Mouse (Mus musculus): ENCODE data around the gene Maml3. TPM values are rescaled to one million over a fixed set of nuclear protein-coding genes. Genes with fewer than 3 reads are reported as not detected.
A peak's percentile ranks its signal among the peaks of the same experiment; 100 is the strongest.

Gene Maml3
- polyA plus RNA-seq, 1 experiment from 2014 or later, result 6.5 TPM

DNA sequence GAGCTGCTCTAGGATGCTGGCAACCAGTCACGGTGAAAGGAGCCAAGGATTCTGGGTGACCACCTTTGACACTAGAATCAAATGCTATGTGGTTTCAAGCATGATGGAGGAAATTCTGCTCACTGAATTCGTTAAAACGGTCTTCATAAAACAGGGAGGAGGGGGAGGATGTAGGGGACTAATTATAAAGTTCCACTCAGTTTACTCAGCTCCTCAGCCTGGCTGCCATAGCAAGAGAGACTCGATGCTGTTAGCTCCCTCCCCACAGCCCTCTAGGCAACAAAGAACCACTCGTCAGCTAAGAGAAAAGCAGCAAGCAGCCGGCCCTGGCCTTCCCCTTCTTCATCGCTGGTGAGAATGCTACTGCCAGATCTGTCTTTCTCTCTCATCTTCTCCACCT, 295.1 kb downstream of the Maml3 start:
- Histone ChIP-seq H3K27ac (ENCODE audit: low read depth) (no peak overlapping the region), H3K9me3 (ENCODE audit: control insufficient read depth, low read length) (no peaks in the 10 kb centered on the region), H3K9ac (ENCODE audit: low read length) (no peak overlapping the region), H3K27me3 (replicated peaks; ENCODE audit: control insufficient read depth, insufficient read depth, low read length) (no peaks in the 10 kb centered on the region), H3K4me3 (ENCODE audit: low read depth, low read length) (no peak overlapping the region), H3K36me3 (ENCODE audit: control insufficient read depth, insufficient read depth, low read length) (no peaks in the 10 kb centered on the region), H3K4me1 (replicated peaks; ENCODE audit: control insufficient read depth, insufficient read depth, low read length) (no peaks in the 10 kb centered on the region), H3K4me2 (ENCODE audit: low read length) (no peak overlapping the region)
- WGBS, result 67% methylated on average over 7 of the region's 7 CpGs
- ATAC-seq (replicated peaks; ENCODE audit: low FRiP score, low TSS enrichment, low read depth) (no peak), DNase-seq (ENCODE audit: low spot score) (no peak)

DNA sequence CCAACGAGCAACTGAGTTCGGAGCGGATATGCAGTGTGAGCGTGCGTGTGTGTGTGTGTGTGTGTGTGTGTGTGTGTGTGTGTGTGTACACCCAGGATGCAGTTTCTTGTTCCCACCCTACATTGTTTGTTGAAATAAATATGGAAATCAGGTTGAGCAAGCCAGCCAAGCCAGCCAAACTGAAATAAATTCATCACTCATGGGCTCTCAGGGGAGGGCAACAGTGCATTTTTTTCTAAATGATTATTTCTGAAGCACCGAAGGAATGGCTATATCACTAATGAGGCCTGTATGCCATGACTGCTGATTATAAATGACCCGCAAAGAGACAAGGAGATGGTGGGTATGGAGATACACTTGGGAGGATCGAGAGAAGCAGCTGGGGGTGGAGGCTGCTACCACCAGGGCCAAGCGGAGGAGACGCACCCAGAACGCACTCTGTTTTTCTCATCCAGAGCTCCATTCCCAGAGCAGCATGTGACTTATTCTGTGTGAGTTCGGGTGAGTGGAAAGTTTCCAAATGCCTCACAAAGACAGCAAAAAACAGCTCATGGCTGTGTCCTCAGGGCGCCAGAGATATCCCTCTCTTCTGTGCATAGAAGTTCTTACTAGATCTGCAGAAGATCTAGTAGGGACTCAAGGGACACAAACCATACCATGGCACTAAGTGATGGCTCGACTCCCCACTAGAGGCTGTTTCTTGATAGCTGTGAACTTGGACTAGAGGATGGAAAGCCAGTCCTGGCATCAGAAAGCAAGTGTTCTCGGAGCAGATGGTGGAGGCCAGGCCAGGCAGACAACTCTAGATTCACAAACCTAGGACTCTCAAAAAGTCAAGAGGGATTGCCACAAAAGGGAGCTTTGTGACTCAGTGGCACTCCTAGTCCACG, 296.6 kb downstream of the Maml3 start:
- no peak overlapping the region for H3K27ac ChIP-seq (ENCODE audit: low read depth)
- H3K9ac ChIP-seq (ENCODE audit: low read length), result no peak overlapping the region
- no peak overlapping the region for H3K4me2 ChIP-seq (ENCODE audit: low read length)
- no peaks in the 10 kb centered on the region for H3K4me1 ChIP-seq (replicated peaks; ENCODE audit: control insufficient read depth, insufficient read depth, low read length)
- ATAC-seq (replicated peaks; ENCODE audit: low FRiP score, low TSS enrichment, low read depth) (no peak), DNase-seq (ENCODE audit: low spot score) (no peak)
- H3K4me3 ChIP-seq (ENCODE audit: low read depth, low read length), result no peak overlapping the region
- H3K36me3 ChIP-seq (ENCODE audit: control insufficient read depth, insufficient read depth, low read length), result no peaks in the 10 kb centered on the region
- WGBS, result 88% methylated on average over 16 of the region's 16 CpGs
- no peaks in the 10 kb centered on the region for H3K27me3 ChIP-seq (replicated peaks; ENCODE audit: control insufficient read depth, insufficient read depth, low read length)
- H3K9me3 ChIP-seq (ENCODE audit: control insufficient read depth, low read length), result no peaks in the 10 kb centered on the region

DNA sequence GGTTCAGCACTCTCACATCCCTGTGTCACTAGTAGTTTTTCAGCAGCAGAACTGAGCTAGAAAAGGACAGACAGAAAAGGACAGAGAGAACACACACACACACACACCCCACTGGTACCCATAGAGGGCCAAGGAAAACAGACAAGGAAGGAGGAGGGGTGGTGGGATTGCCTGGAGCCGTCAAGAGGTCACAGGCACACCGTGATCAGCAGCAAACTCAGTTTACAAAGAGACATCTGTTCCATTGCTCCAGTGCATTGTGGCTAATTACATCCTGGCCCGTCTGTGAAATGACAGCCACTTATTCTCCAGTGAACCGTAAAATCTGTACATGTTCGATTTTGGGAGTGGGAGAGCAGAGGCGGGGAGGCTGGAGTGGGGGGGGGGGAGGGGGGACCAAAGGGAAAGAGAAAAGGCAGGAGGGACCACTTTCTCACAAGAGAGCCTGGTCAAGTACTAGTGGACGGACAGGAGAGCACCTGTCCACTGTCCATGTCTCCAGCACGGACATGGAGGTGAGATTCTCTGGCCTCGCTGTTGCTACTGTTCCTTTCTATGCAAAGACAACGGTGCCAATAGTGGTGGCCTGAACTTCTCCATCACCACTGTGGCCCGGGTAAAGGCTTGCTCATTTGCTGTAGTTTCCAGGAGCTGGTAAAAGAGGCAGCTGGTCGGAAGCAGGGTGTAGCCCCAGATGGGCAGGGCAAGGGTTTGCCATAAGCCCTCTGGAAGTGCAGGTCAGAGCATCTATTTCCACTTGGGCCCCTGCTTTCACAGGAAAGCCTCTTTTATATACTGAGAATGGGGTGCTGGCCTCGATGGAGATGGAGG, 299.2 kb downstream of the Maml3 start:
- no peaks in the 10 kb centered on the region for H3K4me1 ChIP-seq (replicated peaks; ENCODE audit: control insufficient read depth, insufficient read depth, low read length)
- H3K36me3 ChIP-seq (ENCODE audit: control insufficient read depth, insufficient read depth, low read length), result no peaks in the 10 kb centered on the region
- H3K27ac ChIP-seq (ENCODE audit: low read depth), result no peak overlapping the region
- whole genome bisulfite sequencing, result 43% methylated on average over 13 of the region's 13 CpGs
- no peak overlapping the region for H3K4me2 ChIP-seq (ENCODE audit: low read length)
- H3K9ac ChIP-seq (ENCODE audit: low read length), result no peak overlapping the region
- H3K4me3 ChIP-seq (ENCODE audit: low read depth, low read length), result no peak overlapping the region
- H3K9me3 ChIP-seq (ENCODE audit: control insufficient read depth, low read length), result no peaks in the 10 kb centered on the region
- ATAC-seq (replicated peaks; ENCODE audit: low FRiP score, low TSS enrichment, low read depth), result no peak
- H3K27me3 ChIP-seq (replicated peaks; ENCODE audit: control insufficient read depth, insufficient read depth, low read length), result no peaks in the 10 kb centered on the region
- DNase-seq (ENCODE audit: low spot score), result no peak

DNA sequence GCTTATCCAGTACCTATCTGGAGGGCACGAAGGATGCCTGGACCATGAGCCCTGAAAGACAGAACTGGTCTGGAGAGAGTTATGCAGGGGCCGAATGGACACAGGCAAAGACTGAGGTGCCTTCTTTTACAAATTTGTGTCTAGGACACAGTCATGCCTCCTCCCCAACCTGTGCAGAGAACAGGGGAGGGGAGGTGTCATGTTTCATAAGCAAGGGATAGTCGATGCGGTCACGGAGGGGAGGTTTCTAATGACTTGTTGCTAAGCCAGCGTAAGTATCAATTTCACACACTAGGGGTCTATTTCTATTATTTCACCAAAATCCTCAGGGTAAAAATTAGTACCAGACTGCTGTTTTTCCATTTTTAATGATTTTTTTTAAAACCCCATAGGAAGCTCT, 301.0 kb downstream of the Maml3 start:
- 61% methylated on average over 6 of the region's 6 CpGs for WGBS
- Histone ChIP-seq H3K27ac (ENCODE audit: low read depth) (no peak overlapping the region), H3K9me3 (ENCODE audit: control insufficient read depth, low read length) (no peaks in the 10 kb centered on the region), H3K4me3 (ENCODE audit: low read depth, low read length) (no peak overlapping the region), H3K4me2 (ENCODE audit: low read length) (no peak overlapping the region), H3K27me3 (replicated peaks; ENCODE audit: control insufficient read depth, insufficient read depth, low read length) (no peaks in the 10 kb centered on the region), H3K4me1 (replicated peaks; ENCODE audit: control insufficient read depth, insufficient read depth, low read length) (no peaks in the 10 kb centered on the region), H3K36me3 (ENCODE audit: control insufficient read depth, insufficient read depth, low read length) (no peaks in the 10 kb centered on the region), H3K9ac (ENCODE audit: low read length) (no peak overlapping the region)
- DNase-seq (ENCODE audit: low spot score) (no peak), ATAC-seq (replicated peaks; ENCODE audit: low FRiP score, low TSS enrichment, low read depth) (no peak)

DNA sequence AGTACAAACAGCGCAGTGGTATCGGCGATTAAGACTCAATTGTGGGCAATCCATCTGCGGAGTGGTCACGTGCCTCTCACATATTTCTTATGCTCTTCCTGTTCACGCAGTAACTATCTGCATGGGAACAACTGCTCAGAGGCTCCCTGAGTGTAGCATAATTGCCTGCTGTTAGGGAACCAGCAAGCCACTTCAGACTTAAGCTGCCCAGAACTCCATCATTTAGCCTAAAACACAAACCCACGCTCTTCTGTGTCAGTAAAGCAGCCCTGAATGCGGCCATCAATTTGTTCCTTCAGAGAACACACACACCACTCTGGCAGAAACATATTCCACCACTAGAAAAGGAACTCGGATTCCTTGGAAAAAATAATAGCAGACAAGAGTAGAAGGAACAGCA, 305.2 kb downstream of the Maml3 start:
- no peaks in the 10 kb centered on the region for H3K9me3 ChIP-seq (ENCODE audit: control insufficient read depth, low read length)
- H3K36me3 ChIP-seq (ENCODE audit: control insufficient read depth, insufficient read depth, low read length), result no peaks in the 10 kb centered on the region
- no peaks in the 10 kb centered on the region for H3K4me1 ChIP-seq (replicated peaks; ENCODE audit: control insufficient read depth, insufficient read depth, low read length)
- H3K27me3 ChIP-seq (replicated peaks; ENCODE audit: control insufficient read depth, insufficient read depth, low read length), result no peaks in the 10 kb centered on the region
- DNase-seq (ENCODE audit: low spot score), result no peak
- WGBS, result 77% methylated on average over 9 of the region's 9 CpGs
- H3K4me3 ChIP-seq (ENCODE audit: low read depth, low read length), result no peak overlapping the region
- H3K4me2 ChIP-seq (ENCODE audit: low read length), result no peak overlapping the region
- no peak overlapping the region for H3K27ac ChIP-seq (ENCODE audit: low read depth)
- ATAC-seq (replicated peaks; ENCODE audit: low FRiP score, low TSS enrichment, low read depth), result no peak
- no peak overlapping the region for H3K9ac ChIP-seq (ENCODE audit: low read length)

DNA sequence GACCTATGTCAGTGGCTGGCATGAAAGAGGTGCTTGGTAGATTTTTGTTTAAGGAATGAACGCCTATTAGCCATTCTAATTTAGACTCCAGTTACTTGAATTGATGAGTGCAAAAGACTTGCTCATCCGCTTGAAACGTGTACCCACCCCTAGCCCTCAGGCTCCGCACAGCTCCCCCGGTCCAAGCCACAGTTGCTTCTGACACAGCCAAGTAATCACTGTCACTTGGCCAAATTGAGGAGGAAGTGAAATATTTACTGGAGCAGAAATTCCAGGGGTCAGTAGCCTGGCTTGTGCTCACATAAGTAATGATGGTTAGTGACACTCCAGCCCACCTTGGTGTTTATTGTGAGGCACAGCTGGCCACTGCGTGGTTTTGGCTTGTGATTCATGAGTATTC, 308.0 kb downstream of the Maml3 start:
- no peak for ATAC-seq (replicated peaks; ENCODE audit: low FRiP score, low TSS enrichment, low read depth)
- peak overlapping the region; percentile 33 for H3K4me2 ChIP-seq (ENCODE audit: low read length)
- H3K4me1 ChIP-seq (replicated peaks; ENCODE audit: control insufficient read depth, insufficient read depth, low read length), result no peaks in the 10 kb centered on the region
- no peaks in the 10 kb centered on the region for H3K9me3 ChIP-seq (ENCODE audit: control insufficient read depth, low read length)
- H3K27ac ChIP-seq (ENCODE audit: low read depth), result no peak overlapping the region
- no peak overlapping the region for H3K9ac ChIP-seq (ENCODE audit: low read length)
- no peak for DNase-seq (ENCODE audit: low spot score)
- H3K36me3 ChIP-seq (ENCODE audit: control insufficient read depth, insufficient read depth, low read length), result no peaks in the 10 kb centered on the region
- H3K27me3 ChIP-seq (replicated peaks; ENCODE audit: control insufficient read depth, insufficient read depth, low read length), result no peaks in the 10 kb centered on the region
- H3K4me3 ChIP-seq (ENCODE audit: low read depth, low read length), result no peak overlapping the region
- 43% methylated on average over 6 of the region's 6 CpGs for WGBS

DNA sequence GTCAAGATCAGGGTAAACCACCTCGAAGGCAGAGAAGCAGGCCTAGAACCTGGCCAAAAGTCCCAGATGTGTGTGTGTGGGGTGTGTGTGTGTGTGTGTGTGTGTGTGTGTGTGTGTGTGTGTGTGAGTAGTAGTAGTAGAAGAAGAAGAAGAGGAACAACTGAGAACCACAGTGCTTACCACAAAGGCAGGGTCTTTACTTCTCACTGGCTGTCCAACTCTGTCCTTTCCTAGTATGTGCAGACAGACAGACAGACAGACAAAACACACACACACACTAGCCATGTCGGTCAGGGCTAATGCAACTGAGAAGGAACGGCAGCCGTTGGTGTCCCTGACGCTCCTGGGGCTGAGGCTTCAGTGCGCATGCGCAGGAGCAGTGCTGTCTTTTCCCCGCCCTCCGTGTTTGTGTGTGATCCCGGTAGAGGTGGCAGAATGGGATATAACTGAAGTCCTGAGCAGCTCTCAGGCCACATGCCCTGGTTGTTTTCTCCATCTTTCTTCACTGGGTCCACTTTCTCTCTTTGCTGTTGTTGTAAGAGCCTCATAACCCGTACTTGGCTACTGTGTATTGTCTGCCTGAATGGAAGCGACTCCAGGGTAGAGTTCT, 308.6 kb downstream of the Maml3 start:
- no peak overlapping the region for H3K4me3 ChIP-seq (ENCODE audit: low read depth, low read length)
- peak overlapping the region; percentile 33 for H3K4me2 ChIP-seq (ENCODE audit: low read length)
- H3K27me3 ChIP-seq (replicated peaks; ENCODE audit: control insufficient read depth, insufficient read depth, low read length), result no peaks in the 10 kb centered on the region
- no peaks in the 10 kb centered on the region for H3K36me3 ChIP-seq (ENCODE audit: control insufficient read depth, insufficient read depth, low read length)
- H3K4me1 ChIP-seq (replicated peaks; ENCODE audit: control insufficient read depth, insufficient read depth, low read length), result peaks cover 4% of the 10 kb centered on the region
- H3K27ac ChIP-seq (ENCODE audit: low read depth), result no peak overlapping the region
- DNase-seq (ENCODE audit: low spot score) (no peak), ATAC-seq (replicated peaks; ENCODE audit: low FRiP score, low TSS enrichment, low read depth) (no peak)
- WGBS, result 68% methylated on average over 12 of the region's 12 CpGs
- no peak overlapping the region for H3K9ac ChIP-seq (ENCODE audit: low read length)
- no peaks in the 10 kb centered on the region for H3K9me3 ChIP-seq (ENCODE audit: control insufficient read depth, low read length)

DNA sequence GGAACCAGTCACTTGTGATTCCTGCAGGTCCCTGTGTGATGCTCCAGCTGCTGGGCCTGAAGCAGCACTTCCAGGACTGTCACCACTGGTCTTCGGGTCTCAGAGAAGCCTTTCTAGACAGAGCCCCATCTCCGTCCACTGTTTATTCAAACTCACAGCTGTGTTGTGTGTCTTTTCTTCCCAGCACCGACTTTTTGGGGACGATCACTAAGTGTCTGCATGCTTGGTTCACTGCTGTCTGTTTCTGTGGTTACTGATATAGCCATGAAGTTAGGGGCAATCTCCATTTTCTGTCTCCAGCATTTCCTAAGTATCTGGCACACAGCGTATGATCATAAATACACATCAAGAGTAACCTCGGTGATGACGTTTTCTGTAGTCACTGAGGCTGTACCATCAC, 313.3 kb downstream of the Maml3 start:
- Histone ChIP-seq H3K4me3 (ENCODE audit: low read depth, low read length) (no peak overlapping the region), H3K4me2 (ENCODE audit: low read length) (no peak overlapping the region), H3K27me3 (replicated peaks; ENCODE audit: control insufficient read depth, insufficient read depth, low read length) (no peaks in the 10 kb centered on the region), H3K9ac (ENCODE audit: low read length) (no peak overlapping the region), H3K4me1 (replicated peaks; ENCODE audit: control insufficient read depth, insufficient read depth, low read length) (peaks cover 24% of the 10 kb centered on the region), H3K36me3 (ENCODE audit: control insufficient read depth, insufficient read depth, low read length) (no peaks in the 10 kb centered on the region), H3K27ac (ENCODE audit: low read depth) (no peak overlapping the region), H3K9me3 (ENCODE audit: control insufficient read depth, low read length) (no peaks in the 10 kb centered on the region)
- DNase-seq (ENCODE audit: low spot score) (no peak), ATAC-seq (replicated peaks; ENCODE audit: low FRiP score, low TSS enrichment, low read depth) (no peak)
- 56% methylated on average over 7 of the region's 7 CpGs for WGBS

All from intestine, embryonic 14.5 days (tissue).